Mouse (Mus musculus): ENCODE data around the gene Akr1c14. TPM values are rescaled to one million over a fixed set of nuclear protein-coding genes. Genes with fewer than 3 reads are reported as not detected.

The Akr1c14 gene
- not detected in 2 replicates for polyA plus RNA-seq (2012)

DNA sequence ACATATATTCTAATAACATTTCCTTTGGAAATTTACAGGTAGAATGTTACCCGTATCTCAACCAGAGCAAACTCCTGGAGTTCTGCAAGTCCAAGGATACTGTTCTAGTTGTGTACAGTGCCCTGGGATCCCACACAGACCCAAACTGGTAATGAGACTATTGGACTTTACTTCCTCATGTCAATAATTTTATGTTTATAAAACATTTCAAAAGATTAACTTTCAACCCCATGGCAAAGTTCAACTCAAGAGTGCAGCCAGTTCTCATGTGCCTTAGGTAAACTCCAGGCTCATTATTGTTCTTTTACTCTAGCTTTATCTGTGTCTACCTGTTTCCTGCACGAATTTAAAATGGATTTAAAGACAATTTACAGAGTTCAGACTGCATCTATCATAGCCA, at the start of gene Akr1c14:
Akr1c14 (plus strand) TSS at position 293 of the 400 bp plus-strand sequence.
- no peak for TF ChIP-seq GATA1 (IDR thresholded peaks at IDR 0.05; ENCODE audit: low read length)

DNA sequence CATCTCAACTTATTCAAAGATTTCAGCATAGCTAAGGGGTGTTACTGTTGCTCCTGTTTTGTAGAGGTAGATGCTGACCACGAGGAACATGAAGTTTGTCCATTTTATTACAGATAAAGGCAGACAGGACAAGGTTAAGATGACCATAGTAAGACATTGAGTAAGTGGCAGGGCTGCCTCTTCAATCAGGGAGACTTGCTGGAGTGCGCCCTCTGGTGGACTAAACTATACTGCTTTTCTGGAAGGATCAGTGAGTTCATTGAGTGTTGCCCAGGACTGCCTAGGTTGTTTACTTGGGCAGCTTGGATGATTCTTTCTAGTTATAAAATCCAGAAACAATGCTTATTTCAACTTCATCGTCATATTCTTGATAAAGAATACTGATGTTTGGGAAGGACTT, 47.1 kb upstream of the Akr1c14 start:
- no peak for TF ChIP-seq GATA1 (IDR thresholded peaks at IDR 0.05; ENCODE audit: low read length)

DNA sequence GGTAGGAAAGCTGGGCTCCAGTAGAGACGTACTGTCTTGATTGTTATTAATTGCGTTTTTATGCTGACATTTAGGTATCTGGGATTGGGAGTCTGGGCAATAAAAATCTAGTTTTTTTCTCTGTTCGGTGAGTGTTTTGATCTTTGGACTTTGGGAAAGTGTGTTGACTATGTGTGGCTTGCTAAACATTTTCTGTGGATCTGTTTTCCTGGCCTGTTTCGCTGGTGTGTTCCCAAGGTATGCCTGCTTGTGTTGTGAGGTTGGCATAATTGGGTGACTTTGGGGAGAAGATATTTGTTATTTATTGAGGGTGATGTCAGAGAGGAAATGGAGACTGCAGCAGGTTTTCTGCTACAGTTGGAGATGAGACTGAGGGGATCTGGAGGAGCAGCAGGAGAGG, 38.0 kb upstream of the Akr1c14 start:
- TF ChIP-seq GATA1 (IDR thresholded peaks at IDR 0.05; ENCODE audit: low read length) = no peak

DNA sequence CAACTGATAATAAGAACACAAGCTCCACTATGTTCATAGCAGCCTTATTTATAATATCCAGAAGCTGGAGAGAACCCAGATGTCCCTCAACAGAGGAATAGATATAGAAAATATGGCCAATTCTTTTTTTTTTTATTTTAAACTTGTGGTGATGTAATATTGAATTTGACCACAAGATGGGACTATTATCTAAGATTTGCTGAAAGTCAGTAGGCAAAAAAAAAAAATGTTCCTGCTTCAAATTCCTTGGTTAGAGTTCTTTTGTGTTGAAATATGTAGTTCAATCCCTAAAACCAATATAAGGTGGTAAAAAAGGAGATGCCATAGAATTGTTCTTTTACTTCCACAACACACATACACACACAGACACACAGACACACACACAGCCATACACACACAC, 35.0 kb upstream of the Akr1c14 start:
- no peak for TF ChIP-seq GATA1 (IDR thresholded peaks at IDR 0.05; ENCODE audit: low read length)

DNA sequence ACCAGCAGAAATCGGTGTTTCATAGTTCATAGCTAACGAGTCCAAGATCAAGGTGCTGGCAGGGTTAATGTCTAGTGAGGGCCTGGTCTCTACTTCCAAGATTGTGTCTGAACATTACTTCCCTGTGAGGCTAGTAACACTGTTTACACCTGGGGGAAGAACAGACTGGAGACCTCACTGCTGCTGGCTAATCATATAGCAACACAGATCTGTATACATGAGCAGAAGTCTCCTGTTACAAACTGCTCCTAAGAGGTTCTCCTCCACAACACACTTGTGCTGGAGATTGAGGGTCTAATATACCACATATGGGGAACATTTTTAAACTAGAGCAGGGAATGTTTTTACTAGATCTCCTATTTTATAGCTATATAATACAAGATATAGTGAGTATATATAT, 18.9 kb upstream of the Akr1c14 start:
- TF ChIP-seq GATA1 (IDR thresholded peaks at IDR 0.05; ENCODE audit: low read length) = no peak

DNA sequence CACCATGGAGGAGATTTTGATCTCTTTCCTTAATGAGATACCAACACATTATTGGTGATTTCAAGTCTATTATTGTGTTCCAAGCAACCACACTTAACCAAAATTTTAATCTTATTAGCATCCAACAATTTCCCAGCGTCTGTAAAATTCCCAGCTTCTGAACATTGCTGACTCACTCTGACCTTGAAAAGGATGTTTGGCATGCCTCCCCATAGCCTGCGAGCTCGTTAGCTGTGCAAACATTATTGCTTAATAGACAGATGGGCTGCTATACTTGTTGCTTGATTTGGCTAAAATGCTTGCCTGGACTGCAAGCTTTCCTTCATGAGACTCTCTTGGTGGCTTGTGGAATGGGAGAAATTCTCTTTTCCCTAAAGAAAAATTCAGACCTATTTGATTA, 16.3 kb upstream of the Akr1c14 start:
- TF ChIP-seq GATA1 (IDR thresholded peaks at IDR 0.05; ENCODE audit: low read length) = no peak

DNA sequence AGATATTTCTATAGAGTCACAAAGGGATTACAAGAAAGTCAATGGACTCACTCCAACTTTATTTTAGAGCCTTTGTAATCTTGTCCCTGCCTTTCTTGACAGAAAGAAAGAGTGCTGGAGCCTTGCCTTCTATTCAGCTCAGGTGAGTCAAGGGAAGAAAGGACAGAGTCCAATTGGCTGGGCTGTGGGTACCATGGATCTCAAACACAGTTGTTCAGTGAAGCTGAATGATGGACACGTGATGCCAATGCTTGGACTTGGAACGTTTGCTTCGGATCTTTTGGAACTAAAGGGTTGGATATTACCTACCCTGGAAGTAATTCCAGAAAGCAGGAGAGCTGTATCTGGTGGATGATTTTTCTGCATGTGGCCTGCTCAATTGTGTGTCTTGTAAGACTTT, 13.8 kb upstream of the Akr1c14 start:
- no peak for TF ChIP-seq GATA1 (IDR thresholded peaks at IDR 0.05; ENCODE audit: low read length)

DNA sequence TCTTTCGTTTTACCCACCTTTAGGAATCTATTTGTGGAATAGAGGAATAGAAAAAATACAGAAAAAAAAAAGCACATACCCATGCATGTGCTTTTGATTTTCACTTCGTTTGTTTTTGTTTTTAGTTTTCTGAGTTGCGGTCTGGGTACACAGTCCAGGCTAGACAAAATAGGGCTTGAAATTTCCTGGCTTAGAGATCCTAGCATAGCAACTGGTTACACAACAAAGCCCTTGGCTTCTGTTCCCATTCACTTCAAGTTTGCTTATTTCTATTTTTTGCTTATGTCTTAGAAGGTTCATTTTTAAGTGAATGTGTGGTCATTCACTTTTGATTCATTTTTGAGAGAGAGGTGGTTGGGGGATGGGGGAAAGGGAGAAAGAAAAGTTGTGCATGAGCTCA, 2.7 kb upstream of the Akr1c14 start:
- TF ChIP-seq GATA1 (IDR thresholded peaks at IDR 0.05; ENCODE audit: low read length) = no peak

DNA sequence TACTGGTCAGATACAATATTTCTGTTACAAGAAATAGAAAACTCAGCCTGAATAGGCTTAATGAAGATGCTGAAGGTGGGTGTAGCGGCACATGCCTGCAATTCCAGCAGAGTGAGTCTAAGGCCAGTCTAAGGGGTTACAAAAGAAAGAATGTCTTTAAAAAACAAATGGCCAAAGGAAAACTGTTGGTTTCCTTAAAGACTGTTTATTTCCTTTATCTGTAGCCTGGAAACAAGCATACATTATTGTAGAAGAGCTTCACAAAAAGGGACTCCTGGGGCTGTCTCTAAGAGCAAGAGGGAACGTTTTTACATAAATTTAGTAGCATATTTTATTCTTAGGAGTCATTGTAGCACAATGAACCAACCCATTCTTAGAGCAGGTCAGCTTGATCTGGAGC, 2.0 kb upstream of the Akr1c14 start:
- no peak for TF ChIP-seq GATA1 (IDR thresholded peaks at IDR 0.05; ENCODE audit: low read length)

DNA sequence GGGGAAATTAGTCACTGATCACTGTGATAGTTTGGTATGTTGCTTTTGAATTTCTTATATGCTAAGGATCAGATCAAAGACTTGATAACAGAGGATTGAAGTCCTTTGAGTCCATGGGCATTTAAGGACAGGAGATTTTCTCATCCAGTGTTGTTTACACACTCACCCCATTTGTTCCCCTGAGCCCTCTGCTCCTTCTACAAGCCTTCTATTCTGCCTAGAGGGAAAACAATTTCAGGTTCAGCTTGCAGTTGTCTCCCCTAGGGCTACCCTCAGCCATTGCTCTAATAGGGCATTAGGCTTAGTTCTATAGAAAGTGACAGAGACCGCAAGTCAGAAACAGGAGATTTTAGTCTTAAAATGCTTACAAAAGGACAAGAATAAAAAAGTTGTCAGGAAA, 585 bp upstream of the Akr1c14 start:
- no peak for TF ChIP-seq GATA1 (IDR thresholded peaks at IDR 0.05; ENCODE audit: low read length)

DNA sequence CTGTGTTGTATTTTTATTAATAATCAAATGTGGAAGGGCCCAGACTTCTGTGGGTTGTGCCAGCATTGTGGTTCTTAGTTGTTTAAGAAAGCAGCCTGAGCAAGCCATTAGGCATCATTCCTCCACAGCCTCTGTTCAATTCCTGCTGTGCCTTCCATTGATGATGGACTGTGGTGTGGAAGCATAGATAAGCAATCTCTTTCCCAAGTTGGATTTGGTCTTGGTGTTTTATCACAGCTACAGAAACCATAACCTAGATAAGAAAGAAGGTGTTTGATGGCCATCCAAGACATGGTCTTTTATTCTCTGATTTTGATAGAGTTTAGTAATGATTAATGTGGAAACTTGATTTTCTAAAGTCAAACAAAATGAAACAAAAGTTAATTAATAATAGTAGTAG, 844 bp downstream of the Akr1c14 start:
- TF ChIP-seq GATA1 (IDR thresholded peaks at IDR 0.05; ENCODE audit: low read length) = no peak

DNA sequence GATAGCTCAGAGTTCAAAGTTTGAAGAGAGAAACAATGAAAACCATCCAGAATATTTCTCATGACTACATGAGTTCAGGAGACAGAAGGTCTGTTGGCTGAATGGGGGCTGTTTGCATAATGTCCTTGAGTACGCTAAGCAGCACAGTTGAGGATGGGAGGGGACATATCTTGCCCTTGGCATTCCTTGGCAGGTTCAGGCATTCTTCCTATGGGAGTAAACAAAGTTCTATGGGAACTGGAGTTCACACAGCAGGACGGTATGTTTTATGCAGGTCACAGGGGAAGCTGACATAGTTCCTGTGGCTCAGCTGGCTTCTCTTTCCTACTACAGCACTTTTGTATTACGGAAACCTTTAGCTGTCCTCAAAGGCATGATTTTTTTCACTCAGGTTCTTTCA, 6.6 kb downstream of the Akr1c14 start:
- no peak for TF ChIP-seq GATA1 (IDR thresholded peaks at IDR 0.05; ENCODE audit: low read length)

DNA sequence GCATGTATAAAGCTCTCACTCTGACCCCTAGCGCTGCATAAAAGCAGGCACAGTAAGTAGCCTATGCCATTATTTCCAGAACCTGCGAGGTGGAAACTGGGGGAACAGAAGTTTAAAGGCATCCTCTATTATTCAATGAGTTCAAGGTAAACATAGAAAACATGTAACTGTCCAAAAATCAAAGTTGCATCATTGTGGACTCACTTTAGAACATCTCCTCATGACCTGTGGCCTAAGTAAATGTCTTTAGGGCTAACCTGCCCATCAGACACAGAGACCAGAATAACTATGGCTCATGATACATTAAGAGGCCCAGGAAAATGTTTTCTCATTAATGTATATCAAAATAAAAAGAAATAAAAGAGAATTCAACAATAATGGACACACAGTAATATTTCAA, 7.4 kb downstream of the Akr1c14 start:
- no peak for TF ChIP-seq GATA1 (IDR thresholded peaks at IDR 0.05; ENCODE audit: low read length)

DNA sequence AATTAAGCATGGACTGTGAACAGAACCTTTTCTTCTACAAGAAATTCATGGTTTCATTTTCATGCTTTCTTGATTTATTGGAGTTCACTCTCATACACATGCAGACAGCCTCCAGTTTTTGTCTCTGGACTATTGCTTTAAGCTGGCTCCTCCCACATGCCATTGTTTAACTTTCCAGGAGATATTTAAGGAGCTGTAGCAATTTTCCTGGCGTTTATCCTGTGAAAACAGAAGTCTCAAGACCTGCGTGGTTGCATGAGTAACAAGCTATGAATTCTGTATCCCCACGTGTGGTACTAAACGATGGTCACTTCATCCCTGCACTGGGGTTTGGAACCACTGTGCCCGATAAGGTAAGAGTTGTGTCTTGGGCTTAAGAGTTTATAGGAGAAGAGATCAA, 10.6 kb downstream of the Akr1c14 start:
- no peak for TF ChIP-seq GATA1 (IDR thresholded peaks at IDR 0.05; ENCODE audit: low read length)

DNA sequence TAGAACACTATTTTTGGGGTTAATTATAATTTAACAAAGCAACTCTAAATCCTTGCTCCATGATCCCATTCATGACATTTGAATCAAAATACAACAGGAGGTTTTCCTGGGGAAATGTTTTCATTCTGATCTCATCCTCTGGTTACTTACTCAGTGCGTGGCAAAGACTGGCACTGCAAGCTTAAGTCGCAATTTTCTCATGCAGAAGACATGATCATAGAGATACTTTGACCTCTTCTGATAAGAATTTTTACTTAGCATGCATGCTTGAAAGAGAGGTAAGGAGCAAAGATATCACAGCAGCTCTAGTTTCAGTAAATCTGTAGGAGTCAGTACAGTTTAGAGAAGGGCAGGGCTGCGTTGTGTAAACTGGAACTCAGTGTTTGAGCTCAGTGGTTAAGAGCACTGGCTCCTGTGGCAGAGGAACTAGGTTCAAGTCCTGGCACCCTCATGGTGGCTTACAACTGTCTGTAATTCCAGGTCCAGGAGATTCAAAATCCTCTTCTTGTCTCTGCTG, 11.5 kb downstream of the Akr1c14 start:
- no peak for TF ChIP-seq GATA1 (IDR thresholded peaks at IDR 0.05; ENCODE audit: low read length)

DNA sequence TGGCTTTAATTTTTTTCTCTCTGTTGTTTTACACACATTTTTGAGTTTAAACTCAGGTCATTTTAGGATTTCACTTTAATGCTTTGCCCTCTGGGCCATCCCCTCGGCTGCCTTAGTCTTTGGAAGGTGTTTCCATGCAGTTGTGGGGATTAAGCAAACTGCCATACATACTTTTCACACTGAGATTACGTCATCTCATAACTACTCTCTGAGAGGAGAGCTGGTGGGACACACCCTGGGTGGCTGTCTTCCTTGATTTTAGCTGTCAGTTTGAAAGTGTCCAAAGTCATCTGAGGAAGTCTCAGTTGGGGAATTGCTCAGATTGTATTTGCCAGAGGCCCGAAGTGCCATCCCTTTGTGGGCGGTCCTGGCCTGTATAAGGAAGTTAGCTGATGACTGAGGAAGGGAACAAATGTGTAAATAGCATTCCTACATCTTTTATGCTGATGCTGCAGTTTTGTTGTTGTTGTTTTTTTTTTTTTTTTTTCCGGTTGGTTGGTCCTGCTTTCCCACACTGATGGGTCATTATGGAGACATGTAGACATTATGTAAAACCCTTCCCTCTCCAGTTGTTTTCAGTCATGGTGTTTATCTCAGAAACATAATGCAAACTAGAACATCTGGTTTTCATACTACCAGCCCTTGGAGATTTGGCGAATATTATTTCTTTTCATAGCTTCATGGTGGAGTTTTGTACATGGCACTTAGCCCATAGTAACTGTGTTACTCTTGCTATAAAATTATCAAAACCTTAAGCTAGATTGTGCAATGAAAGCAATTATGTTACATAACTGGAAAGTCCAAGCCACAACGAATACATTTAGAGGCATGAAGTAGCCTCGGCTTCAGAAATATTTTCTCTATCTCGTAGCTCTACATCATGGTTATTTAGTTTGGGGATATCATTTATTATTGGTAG, 28.0 kb downstream of the Akr1c14 start:
- TF ChIP-seq GATA1 (IDR thresholded peaks at IDR 0.05; ENCODE audit: low read length) = no peak

DNA sequence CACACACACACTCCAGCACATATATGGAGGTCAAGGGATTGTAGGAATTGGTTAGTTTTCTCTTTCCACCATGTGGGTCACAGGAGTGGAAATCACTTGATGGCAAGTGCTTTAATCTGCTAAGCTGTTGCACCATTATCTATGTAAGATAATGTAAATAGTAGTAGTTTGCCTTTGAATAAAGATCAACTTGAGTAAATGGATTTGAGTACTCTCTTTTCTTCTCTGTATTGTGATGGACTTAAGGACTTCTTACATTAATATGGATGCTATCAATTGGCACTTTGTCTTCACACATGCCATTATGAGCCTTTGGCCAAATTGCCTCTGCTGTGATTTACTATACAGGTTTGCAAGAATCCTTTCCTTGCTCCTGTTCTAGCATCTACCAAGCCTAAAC, 31.1 kb downstream of the Akr1c14 start:
- TF ChIP-seq GATA1 (IDR thresholded peaks at IDR 0.05; ENCODE audit: low read length) = no peak
